Mouse (Mus musculus): ENCODE measurements at regions not wholly inside any gene's neighbourhood (a gene's known extent, or its start where the extent isn't known, plus 50 kb on each side); places are given as distances from the start of the nearest gene placed in this dataset.

GRCm38 (mm10) chr10:23052480-23053378, 232.8 kb upstream of the Tcf21 start:
- no peak for DNase-seq

- DNase-seq = no peak
Measured at GRCm38 (mm10) chr10:23044466-23044865, 224.5 kb upstream of the Tcf21 start.

GRCm38 (mm10) chr10:23031491-23032126, 211.6 kb upstream of the Tcf21 start:
- no peak for DNase-seq

GRCm38 (mm10) chr10:23027961-23028360, 208.0 kb upstream of the Tcf21 start:
- DNase-seq = no peak

- DNase-seq = no peak
Measured at GRCm38 (mm10) chr10:23017151-23017678, 197.2 kb upstream of the Tcf21 start.

- DNase-seq = peak; percentile 29
Measured at GRCm38 (mm10) chr10:23015935-23016694, 196.1 kb upstream of the Tcf21 start.

- no peak for DNase-seq
Measured at GRCm38 (mm10) chr10:23010715-23011114, 190.7 kb upstream of the Tcf21 start.

- no peak for DNase-seq
Measured at GRCm38 (mm10) chr10:23010201-23010600, 190.2 kb upstream of the Tcf21 start.

GRCm38 (mm10) chr10:23004768-23005167, 184.8 kb upstream of the Tcf21 start:
- DNase-seq = no peak

- DNase-seq = no peak
Measured at GRCm38 (mm10) chr10:23003686-23004085, 183.7 kb upstream of the Tcf21 start.

GRCm38 (mm10) chr10:22998561-22998960, 178.6 kb upstream of the Tcf21 start:
- no peak for DNase-seq

- DNase-seq = no peak
Measured at GRCm38 (mm10) chr10:22997571-22997970, 177.6 kb upstream of the Tcf21 start.

- DNase-seq = no peak
Measured at GRCm38 (mm10) chr10:22993158-22993557, 173.2 kb upstream of the Tcf21 start.

GRCm38 (mm10) chr10:22981798-22982197, 161.8 kb upstream of the Tcf21 start:
- no peak for DNase-seq

- DNase-seq = no peak
Measured at GRCm38 (mm10) chr10:22978442-22978841, 158.5 kb upstream of the Tcf21 start.

- no peak for DNase-seq
Measured at GRCm38 (mm10) chr10:22956956-22957355, 137.0 kb upstream of the Tcf21 start.

GRCm38 (mm10) chr10:22953283-22953682, 133.3 kb upstream of the Tcf21 start:
- DNase-seq = no peak

- no peak for DNase-seq
Measured at GRCm38 (mm10) chr10:22944247-22944646, 124.3 kb upstream of the Tcf21 start.

- DNase-seq = no peak
Measured at GRCm38 (mm10) chr10:22927977-22928376, 108.0 kb upstream of the Tcf21 start.

- DNase-seq = no peak
Measured at GRCm38 (mm10) chr10:22926099-22926498, 106.1 kb upstream of the Tcf21 start.

GRCm38 (mm10) chr10:22921035-22921965, 101.3 kb upstream of the Tcf21 start:
- DNase-seq = no peak

GRCm38 (mm10) chr10:22919869-22920268, 99.9 kb upstream of the Tcf21 start:
- no peak for DNase-seq

Measured in embryo, embryonic 11 days (tissue).